Mouse (Mus musculus) embryo, embryonic 10 days (tissue): ENCODE results near the gene Slf2.
A peak's percentile ranks its signal among the peaks of the same experiment; 100 is the strongest.

Experiments
- DNase-seq: peaks from one replicate; pipeline ENCODE4 v3.0.0-alpha.2; 2015; ENCODE audit warnings: low spot score

Slf2 gene

GRCm38 (mm10) chr19:44984420-44984819, 53.5 kb downstream of the Slf2 start:
- no peak for DNase-seq

- DNase-seq = no peak
These were observed 54.4 kb downstream of the Slf2 start for GRCm38 (mm10) chr19:44985159-44985988.

GRCm38 (mm10) chr19:44987004-44987403, 56.1 kb downstream of the Slf2 start:
- no peak for DNase-seq

- DNase-seq = no peak
These were observed 56.9 kb downstream of the Slf2 start for GRCm38 (mm10) chr19:44987851-44988250.

- DNase-seq = no peak
These were observed 57.4 kb downstream of the Slf2 start for GRCm38 (mm10) chr19:44988321-44988720.

- DNase-seq = peak; percentile 70
These were observed 58.0 kb downstream of the Slf2 start, which contains the start of gene Sema4g for GRCm38 (mm10) chr19:44988831-44989566. TSS of gene Sema4g (plus strand) at chr19:44989101.

- no peak for DNase-seq
These were observed 58.9 kb downstream of the Slf2 start for GRCm38 (mm10) chr19:44989567-44990495.

- DNase-seq = no peak
These were observed 60.1 kb downstream of the Slf2 start for GRCm38 (mm10) chr19:44991031-44991430.

- no peak for DNase-seq
These were observed 61.3 kb downstream of the Slf2 start for GRCm38 (mm10) chr19:44992246-44992645.

- DNase-seq = no peak
These were observed 61.8 kb downstream of the Slf2 start for GRCm38 (mm10) chr19:44992712-44993111.

- DNase-seq = peak; percentile 36
These were observed 66.8 kb downstream of the Slf2 start for GRCm38 (mm10) chr19:44997786-44998185.

GRCm38 (mm10) chr19:44999647-45000046, 68.7 kb downstream of the Slf2 start:
- DNase-seq = no peak

- no peak for DNase-seq
These were observed 71.3 kb downstream of the Slf2 start for GRCm38 (mm10) chr19:45002301-45002700.

GRCm38 (mm10) chr19:45003740-45004516, 73.0 kb downstream of the Slf2 start:
- DNase-seq = no peak

GRCm38 (mm10) chr19:45005444-45005843, 74.5 kb downstream of the Slf2 start, which contains the start of gene Twnk:
TSS of gene Twnk (plus strand) at chr19:45005663.
- DNase-seq = peak; percentile 53

- DNase-seq = peak; percentile 93
These were observed 75.2 kb downstream of the Slf2 start, which contains the start of gene Mrpl43 for GRCm38 (mm10) chr19:45005957-45006712. TSS of gene Mrpl43 (minus strand) at chr19:45006442.

- DNase-seq = no peak
These were observed 76.1 kb downstream of the Slf2 start for GRCm38 (mm10) chr19:45007021-45007420.

- DNase-seq = no peak
These were observed 76.7 kb downstream of the Slf2 start for GRCm38 (mm10) chr19:45007425-45008191.

- no peak for DNase-seq
These were observed 79.7 kb downstream of the Slf2 start for GRCm38 (mm10) chr19:45010646-45011045.

GRCm38 (mm10) chr19:45012219-45012618, 81.3 kb downstream of the Slf2 start:
- no peak for DNase-seq
